Mouse (Mus musculus) brain, embryonic 14.5 days (tissue): Measurements from ENCODE around the gene Ephb4. TPM values are rescaled to one million over a fixed set of nuclear protein-coding genes. Genes with fewer than 3 reads are reported as not detected.

Source experiments
- DNase-seq: peaks from one replicate; pipeline ENCODE4 v3.0.0-alpha.2; 2011; ENCODE audit warnings: low read depth
- CTCF ChIP-seq: fragments of 200-500 bp; IDR thresholded peaks from 2 replicates; pipeline ENCODE4 v1.5.1; 2012; ENCODE audit warnings: inconsistent platforms, mild to moderate bottlenecking, moderate library complexity, borderline replicate concordance; ENCODE audit not compliant: insufficient read depth, insufficient read length; ENCODE audit errors: extremely low read depth
- POLR2A ChIP-seq: fragments of 200-500 bp; IDR thresholded peaks from 2 replicates; pipeline ENCODE4 v1.6.1; 2012; ENCODE audit warnings: mild to moderate bottlenecking, inconsistent platforms, borderline replicate concordance; ENCODE audit not compliant: poor library complexity, insufficient read depth, insufficient read length, severe bottlenecking; ENCODE audit errors: extremely low read depth
- polyA plus RNA-seq: library from polyadenylated mRNA; depleted of rRNA; stranded (reverse); fragments of >200 nt; gene quantifications from 2 replicates; pipeline ENCODE4 v1.2.3, GENCODE M21; 2012

The Ephb4 gene
- polyA plus RNA-seq, 1 experiment, result 18.8 TPM

DNA sequence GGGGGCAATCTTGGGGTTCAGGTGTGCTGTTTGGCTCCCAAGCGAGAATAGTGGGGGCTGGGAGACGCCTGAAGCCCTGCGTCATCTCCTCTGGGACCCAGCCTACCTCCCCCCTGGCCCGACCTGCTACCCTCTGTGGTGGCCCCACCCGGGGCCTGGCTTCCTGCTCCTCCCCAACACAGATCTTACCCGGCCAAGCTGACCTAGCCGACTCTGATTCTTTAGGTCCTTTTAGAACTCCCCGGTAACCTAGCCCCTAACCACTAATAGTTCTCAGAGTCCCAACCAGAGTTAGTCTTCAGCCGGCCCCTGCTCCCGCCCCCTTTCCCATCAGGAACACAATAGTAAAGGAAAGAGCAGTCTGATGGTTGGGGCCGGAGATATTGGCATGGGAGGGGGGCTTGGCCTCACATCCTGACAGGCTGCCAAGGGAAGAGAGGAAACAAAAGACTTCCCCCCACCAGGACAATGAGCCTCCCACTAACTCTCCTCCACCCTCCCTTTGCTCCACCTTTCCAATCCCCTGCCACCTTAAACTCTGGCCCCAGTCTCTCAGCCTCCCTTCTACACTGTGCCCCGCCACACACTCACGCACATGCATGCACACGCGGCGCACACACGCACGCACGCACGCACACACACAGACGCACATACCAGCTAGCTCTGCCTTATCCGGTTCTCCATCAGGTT lies 10.5 kb upstream of the Ephb4 start:
- TF ChIP-seq CTCF (no peak), POLR2A (no peak)
- DNase-seq, result peak; percentile 77

DNA sequence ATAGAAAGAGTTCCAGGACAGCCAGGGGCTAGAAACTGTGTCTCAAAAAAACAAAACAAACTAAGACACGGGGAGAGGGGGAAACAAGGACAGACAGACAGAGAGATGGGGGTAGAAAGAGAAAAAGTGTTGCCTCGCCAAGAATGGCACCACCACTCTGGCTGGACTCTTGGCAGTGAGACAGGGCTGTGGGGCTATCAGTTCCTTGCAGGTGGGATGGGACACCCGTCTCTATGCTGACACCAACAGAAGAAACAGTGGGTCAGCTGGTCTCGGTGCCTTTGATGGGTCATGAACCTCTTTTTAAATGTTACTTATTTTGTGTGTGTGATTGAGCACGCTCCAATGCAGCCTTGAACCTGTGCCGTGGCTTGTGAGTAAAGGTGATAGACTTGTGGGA lies 9.7 kb upstream of the Ephb4 start:
- DNase-seq, result no peak
- TF ChIP-seq CTCF (no peak), POLR2A (no peak)

DNA sequence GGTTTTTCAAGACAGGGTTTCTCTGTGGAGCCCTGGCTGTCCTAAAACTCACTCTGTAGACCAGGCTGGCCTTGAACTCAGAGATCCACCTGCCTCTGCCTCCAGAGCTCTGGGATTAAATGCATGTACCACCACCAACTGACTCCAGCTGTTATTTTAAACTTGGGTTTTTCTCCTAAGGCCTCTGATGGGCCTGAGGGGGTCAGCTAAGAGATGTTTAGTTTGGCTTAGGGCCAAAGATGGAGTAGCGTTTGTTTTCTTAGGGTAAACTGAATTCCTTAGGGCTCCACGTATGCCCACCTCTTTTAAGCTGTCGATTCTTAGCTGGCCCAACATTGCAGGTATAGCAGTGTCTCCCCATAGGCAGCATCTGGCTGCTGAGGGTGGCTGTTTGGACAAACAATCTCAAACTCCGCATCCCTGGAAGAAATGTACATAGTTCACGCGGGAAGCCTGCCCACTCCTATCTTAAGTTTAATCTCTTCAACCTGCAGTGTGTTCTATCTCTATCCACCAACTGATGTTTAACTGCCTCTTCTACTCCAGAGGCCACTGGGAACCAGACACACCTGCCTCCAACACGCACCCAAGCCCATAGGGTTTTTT lies 7.4 kb upstream of the Ephb4 start:
- DNase-seq, result no peak
- TF ChIP-seq POLR2A (no peak), CTCF (no peak)

DNA sequence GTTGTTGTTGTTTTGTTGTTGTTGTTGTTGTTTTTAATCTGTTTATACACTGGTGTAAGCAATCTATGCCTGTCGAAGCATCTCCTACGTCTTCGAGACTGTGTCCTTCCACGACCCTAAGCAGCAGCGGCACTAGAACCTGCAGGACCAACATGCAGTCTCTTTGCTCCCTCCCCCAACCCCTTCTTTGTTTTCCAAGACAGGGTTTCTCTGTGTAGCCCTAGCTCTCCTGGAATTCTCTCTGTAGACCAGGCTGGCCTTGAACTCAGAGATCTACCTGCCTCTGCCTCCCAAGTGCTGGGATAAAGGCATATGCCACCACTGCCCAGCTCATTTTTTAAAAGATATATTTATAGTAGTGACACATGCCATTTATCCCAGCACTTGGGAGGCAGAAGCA lies 6.5 kb upstream of the Ephb4 start:
- no peak for DNase-seq
- TF ChIP-seq CTCF, result no peak
- TF ChIP-seq POLR2A, result no peak

DNA sequence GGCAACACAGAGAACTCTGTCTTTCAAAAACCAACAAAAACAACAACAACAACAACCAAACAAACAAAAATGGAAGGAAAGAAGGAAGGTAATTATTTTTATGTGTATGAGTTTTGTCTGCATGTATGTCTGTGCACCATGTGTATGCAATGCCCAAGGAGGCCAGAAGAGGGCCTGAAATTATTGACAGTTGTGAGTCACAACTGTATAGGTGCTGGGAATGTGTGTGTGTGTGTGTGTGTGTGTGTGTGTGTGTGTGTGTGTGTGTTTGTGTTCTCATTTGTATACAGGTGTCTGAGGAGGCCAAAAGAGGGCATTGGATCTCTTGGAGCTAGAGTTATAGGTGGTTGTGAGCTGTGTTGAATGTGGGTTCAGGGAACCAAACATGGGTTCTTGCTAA lies 6.0 kb upstream of the Ephb4 start:
- DNase-seq, result no peak
- TF ChIP-seq POLR2A, result no peak
- TF ChIP-seq CTCF, result no peak

DNA sequence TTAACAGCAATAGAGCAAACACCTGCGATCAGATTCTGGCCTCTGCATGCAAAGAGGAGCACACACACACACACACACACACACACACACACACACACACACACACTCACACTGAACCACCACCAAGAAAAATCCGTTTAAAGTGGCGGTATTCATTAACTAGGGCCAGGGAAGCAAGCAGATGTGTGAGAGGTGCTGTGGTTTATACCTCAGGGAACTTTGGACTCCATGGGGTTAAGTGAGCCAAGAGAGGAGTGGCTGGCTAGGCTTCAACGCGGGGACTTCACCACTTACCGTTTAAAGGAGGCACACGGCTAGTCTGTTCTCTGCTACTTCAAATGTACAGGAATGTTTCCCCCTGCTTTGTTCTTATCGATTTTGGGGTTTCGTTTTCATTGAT lies 4.1 kb upstream of the Ephb4 start:
- DNase-seq, result peak; percentile 32
- no peak for TF ChIP-seq POLR2A
- TF ChIP-seq CTCF, result no peak

DNA sequence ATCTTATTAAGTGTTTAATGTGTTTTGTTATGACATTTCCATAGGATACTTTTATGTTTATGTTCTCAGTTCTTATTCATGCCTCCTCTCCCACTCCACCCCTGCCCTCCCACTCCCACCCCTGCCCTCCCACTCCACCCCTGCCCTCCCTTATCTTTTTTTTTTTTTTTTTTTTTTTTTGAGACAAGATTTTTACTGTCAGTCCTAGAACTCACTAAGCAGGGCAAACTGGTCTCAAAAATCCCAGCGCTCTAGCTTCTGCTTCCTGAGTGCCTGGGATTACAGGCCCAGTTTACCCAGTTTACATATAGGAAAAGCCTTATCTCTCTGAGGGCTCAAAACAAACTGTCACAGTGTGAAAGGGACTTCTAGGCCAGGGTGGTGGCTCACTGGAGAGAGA lies 3.5 kb upstream of the Ephb4 start:
- TF ChIP-seq POLR2A (no peak), CTCF (no peak)
- no peak for DNase-seq

DNA sequence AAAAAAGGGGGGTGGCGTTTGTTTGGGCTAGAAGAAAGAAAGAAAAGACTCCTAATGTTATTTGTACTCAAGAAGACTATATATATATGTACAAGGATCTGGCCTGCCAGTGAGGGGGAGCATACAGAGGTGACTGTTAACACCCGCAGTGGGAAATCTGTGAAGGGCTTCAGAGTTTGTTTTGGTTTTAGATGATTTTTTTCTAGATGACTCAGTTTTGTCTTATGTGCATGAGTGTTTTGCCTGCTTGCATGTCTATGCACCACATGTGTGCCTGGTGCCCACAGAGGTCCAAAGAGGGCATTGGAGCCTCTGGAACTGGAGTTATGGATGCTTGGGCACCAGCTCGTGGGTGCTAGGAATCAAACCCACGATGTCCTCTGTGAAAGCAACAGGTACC lies 2.9 kb upstream of the Ephb4 start:
- DNase-seq, result no peak
- TF ChIP-seq POLR2A, result no peak
- no peak for TF ChIP-seq CTCF

DNA sequence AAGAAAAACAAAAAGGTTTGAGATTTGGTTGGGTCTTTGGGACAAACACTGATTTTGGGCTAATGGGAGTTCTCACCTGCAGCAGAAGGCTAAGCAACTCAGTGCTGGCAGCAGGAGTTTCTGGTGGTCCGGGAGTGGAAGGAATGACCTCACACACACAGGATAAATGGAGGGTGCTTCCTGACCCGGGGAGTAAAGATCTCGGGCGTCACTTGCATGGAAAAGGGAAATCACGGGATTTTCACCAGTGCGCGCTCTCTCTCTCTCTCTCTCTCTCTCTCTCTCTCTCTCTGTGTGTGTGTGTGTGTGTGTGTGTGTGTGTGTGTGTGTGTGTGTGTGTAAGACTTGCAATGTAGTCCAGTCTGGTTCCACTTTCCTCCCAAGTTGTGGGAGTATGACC lies 2.1 kb upstream of the Ephb4 start:
- no peak for DNase-seq
- TF ChIP-seq CTCF (no peak), POLR2A (no peak)

DNA sequence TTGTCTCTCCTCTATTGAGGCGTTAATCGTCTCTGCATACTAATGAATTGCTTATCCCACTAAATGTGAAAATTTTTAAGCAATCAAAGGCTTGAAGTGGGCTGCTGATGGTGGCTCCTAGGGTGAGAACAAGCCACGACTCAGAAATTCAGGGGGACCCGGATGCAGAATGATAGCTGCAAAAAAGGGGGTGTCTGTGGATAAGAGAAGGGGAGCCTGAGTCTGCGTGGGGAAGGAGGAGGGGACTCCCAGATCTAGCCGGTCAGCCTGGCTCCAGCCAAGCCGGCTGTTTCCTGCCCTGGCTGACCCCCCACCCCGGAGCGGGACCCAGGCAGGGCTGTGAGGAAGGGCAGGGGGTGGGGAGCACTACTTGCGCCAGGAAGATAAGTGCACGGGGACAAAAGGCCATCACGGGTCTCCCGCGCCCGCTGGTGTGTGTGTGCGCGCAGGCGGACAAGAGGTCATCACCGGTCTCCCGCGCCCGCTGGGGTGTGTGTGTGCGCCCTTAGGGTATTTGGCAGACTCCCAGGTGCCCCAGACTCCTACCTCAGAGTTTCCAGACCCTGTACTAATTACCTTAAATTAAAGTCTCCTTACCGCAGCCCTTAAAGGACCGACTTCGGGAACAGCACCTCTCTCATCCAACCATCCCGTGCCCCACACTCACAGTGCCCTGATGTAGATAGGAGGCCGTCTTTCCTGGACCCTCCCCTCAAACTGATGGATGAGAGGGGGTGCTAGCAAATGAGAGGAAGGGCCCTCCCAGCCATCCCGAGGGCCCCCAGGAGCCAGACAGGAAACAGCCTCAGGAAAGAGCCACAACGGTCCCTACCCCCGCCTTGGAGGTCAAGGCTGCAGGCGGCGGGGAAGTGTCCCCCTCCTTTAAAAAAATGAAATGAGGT lies 1.2 kb upstream of the Ephb4 start:
- TF ChIP-seq POLR2A, result no peak
- TF ChIP-seq CTCF, result no peak
- peak; percentile 42 for DNase-seq
